ENCODE assay signal across 13 mouse cellular contexts in the genomic region with DNA sequence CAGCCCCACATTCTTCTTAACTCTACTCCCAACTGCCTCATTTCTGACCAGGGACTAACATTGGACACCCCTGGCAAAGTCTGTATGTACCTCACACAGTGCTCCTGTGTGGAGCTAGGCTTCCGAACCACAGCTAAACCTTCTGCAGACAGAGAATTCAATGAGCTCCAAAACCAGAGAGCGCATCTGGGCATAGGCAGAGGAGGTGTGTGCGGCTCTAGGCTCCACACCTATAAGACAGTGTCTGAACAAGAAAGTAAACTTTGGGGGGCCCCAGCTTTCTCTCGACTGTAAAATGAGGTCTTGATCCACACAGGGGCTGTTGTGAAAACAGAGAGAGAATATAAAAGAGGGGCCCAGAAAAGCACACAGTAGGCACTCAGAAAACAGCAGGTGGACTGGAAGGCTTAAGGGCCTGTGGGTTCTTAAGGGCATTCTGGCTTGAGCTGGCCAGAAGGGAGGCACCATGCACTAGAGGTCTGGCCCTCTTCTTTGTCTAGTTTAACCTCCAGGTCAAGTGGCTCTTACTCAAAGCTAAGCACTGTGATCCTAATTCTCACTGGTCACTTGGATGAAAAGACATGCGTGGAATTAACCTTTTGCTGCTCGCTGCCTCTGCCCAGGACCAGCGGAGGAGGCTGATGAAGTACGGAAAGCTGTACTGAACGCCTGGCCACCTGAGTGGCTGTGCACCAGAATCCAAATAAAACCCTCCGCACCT. TPM values are rescaled to one million over a fixed set of nuclear protein-coding genes. Genes with fewer than 3 reads are reported as not detected.
DNase-seq lines count a peak whose midpoint lies in the region; ATAC-seq and TF ChIP-seq lines count a peak whose summit lies in the region.
"Had no signal": no experiment of that assay in that cellular context is flagged by ENCODE, and none has a peak within 500 bp of the region (broad histone marks: within the 10 kb centered on the region; RNA-seq: fewer than 3 reads in every experiment).

No protein-coding gene starts in this region.

- no peak for TF ChIP-seq CTCF in lung, postnatal 0 days (IDR thresholded peaks at IDR 0.05)
- TF ChIP-seq CTCF in midbrain, postnatal 0 days (IDR thresholded peaks at IDR 0.05) = no peak

- DNase-seq in lung, postnatal 0 days (ENCODE audit: low spot score) = peak; percentile 18
- no peak for DNase-seq in lung, postnatal 10 days
- no peak for DNase-seq in limb, embryonic 10.5 days (ENCODE audit: low spot score)
- DNase-seq in midbrain, postnatal 0 days (ENCODE audit: low spot score) = no peak
- no peak for DNase-seq in spleen, postnatal 4 days (ENCODE audit: low spot score in 2 of 2)
- no peak for DNase-seq in heart, postnatal 25 days (ENCODE audit: low spot score)
- no peak for DNase-seq in heart, adult 18-20 months
- DNase-seq: cerebellum, adult 8-10 months; retina, postnatal 1 day had no signal

- H3K4me2 ChIP-seq in lung, postnatal 0 days (replicated peaks; ENCODE audit: low read depth, low read length) = 0 out of 2 replicates have a peak overlapping the region, but pooled peaks have one; percentile 17
- no peak overlapping the region for H3K4me2 ChIP-seq in forebrain, embryonic 16.5 days (ENCODE audit: low read length)
- H3K4me2 ChIP-seq in midbrain, postnatal 0 days (ENCODE audit: low read depth, low read length, poor library complexity, severe bottlenecking) = no peak overlapping the region
- H3K4me2 ChIP-seq: embryonic facial prominence, embryonic 15.5 days; heart, embryonic 13.5 days had no signal

- peak; percentile 20; the same call in 1 of the 2 replicates for ATAC-seq in lung, postnatal 0 days
- ATAC-seq in forebrain, embryonic 16.5 days = no peak
- no peak for ATAC-seq in midbrain, postnatal 0 days (ENCODE audit: low FRiP score)
- ATAC-seq: intestine, embryonic 16.5 days had no signal

- no peak overlapping the region for H3K4me3 ChIP-seq in lung, postnatal 0 days (ENCODE audit: low read depth, low read length)
- H3K4me3 ChIP-seq in forebrain, embryonic 16.5 days (replicated peaks; ENCODE audit: low read length) = no peak overlapping the region
- H3K4me3 ChIP-seq in limb, embryonic 10.5 days = no peak overlapping the region
- no peak overlapping the region for H3K4me3 ChIP-seq in midbrain, postnatal 0 days (ENCODE audit: low read depth, low read length)
- H3K4me3 ChIP-seq: embryonic facial prominence, embryonic 15.5 days; heart, embryonic 13.5 days had no signal

- no peaks in the 10 kb centered on the region for H3K9me3 ChIP-seq in lung, postnatal 0 days (ENCODE audit: low read length)
- no peaks in the 10 kb centered on the region; the same call in 1 of the 2 replicates for H3K9me3 ChIP-seq in forebrain, embryonic 16.5 days (ENCODE audit: control insufficient read depth, low read length)
- H3K9me3 ChIP-seq in limb, embryonic 10.5 days (replicated peaks) = no peaks in the 10 kb centered on the region
- H3K9me3 ChIP-seq in midbrain, postnatal 0 days (ENCODE audit: low read length) = no peaks in the 10 kb centered on the region
- H3K9me3 ChIP-seq: embryonic facial prominence, embryonic 15.5 days had no signal

- H3K36me3 ChIP-seq in lung, postnatal 0 days (ENCODE audit: insufficient read depth, low read length) = no peaks in the 10 kb centered on the region
- peaks cover 17% of the 10 kb centered on the region for H3K36me3 ChIP-seq in forebrain, embryonic 16.5 days (ENCODE audit: control insufficient read depth, insufficient read depth)
- H3K36me3 ChIP-seq in limb, embryonic 10.5 days = peaks cover 33% of the 10 kb centered on the region
- H3K36me3 ChIP-seq in midbrain, postnatal 0 days (ENCODE audit: insufficient read depth, low read length) = peaks cover 19% of the 10 kb centered on the region

- H3K27me3 ChIP-seq in lung, postnatal 0 days (replicated peaks; ENCODE audit: insufficient read depth, low read length) = no peaks in the 10 kb centered on the region
- no peaks in the 10 kb centered on the region for H3K27me3 ChIP-seq in forebrain, embryonic 16.5 days (replicated peaks; ENCODE audit: control insufficient read depth, insufficient read depth, low read length)
- H3K27me3 ChIP-seq in limb, embryonic 10.5 days (ENCODE audit: low read depth, poor library complexity, severe bottlenecking) = no peaks in the 10 kb centered on the region
- H3K27me3 ChIP-seq in midbrain, postnatal 0 days (ENCODE audit: insufficient read depth, low read length) = no peaks in the 10 kb centered on the region
- H3K27me3 ChIP-seq: embryonic facial prominence, embryonic 15.5 days; heart, embryonic 13.5 days had no signal

- TF ChIP-seq EP300 in lung, postnatal 0 days (IDR thresholded peaks at IDR 0.05) = no peak

- intact Hi-C loops in heart, postnatal 25 days (cut with DNase I) = loop anchor here (5.0 kb wide), 1 partner anchor 37 kb away; no protein-coding TSS in a partner anchor

- H3K27ac ChIP-seq in lung, postnatal 0 days (ENCODE audit: low read length) = peak overlapping the region; percentile 66
- H3K27ac ChIP-seq in forebrain, embryonic 16.5 days (ENCODE audit: low read length) = peak overlapping the region; percentile 97; the same call in 1 of the 2 replicates
- H3K27ac ChIP-seq in limb, embryonic 10.5 days = peak overlapping the region; percentile 91
- H3K27ac ChIP-seq in midbrain, postnatal 0 days (ENCODE audit: low read depth, low read length) = peak overlapping the region; percentile 94
- H3K27ac ChIP-seq: embryonic facial prominence, embryonic 15.5 days; heart, embryonic 13.5 days had no signal

- H3K9ac ChIP-seq in lung, postnatal 0 days (replicated peaks; ENCODE audit: low read depth) = no peak overlapping the region
- no peak overlapping the region for H3K9ac ChIP-seq in forebrain, embryonic 16.5 days (replicated peaks; ENCODE audit: low read depth, low read length)
- no peak overlapping the region for H3K9ac ChIP-seq in midbrain, postnatal 0 days (replicated peaks; ENCODE audit: low read length, poor library complexity, severe bottlenecking)
- H3K9ac ChIP-seq: embryonic facial prominence, embryonic 15.5 days; heart, embryonic 13.5 days had no signal

- WGBS in lung, postnatal 0 days = 61% methylated on average over 10 of the region's 10 CpGs
- 74% methylated on average over 10 of the region's 10 CpGs for WGBS in forebrain, embryonic 16.5 days
- 85% methylated on average over 10 of the region's 10 CpGs for WGBS in limb, embryonic 10.5 days
- WGBS in midbrain, postnatal 0 days = 63% methylated on average over 10 of the region's 10 CpGs

- H3K4me1 ChIP-seq in lung, postnatal 0 days (ENCODE audit: insufficient read depth, low read depth, low read length) = peaks cover 59% of the 10 kb centered on the region
- H3K4me1 ChIP-seq in forebrain, embryonic 16.5 days (replicated peaks; ENCODE audit: control insufficient read depth, insufficient read depth, low read length) = peaks cover 45% of the 10 kb centered on the region
- peaks cover 94% of the 10 kb centered on the region for H3K4me1 ChIP-seq in limb, embryonic 10.5 days
- peaks cover 30% of the 10 kb centered on the region for H3K4me1 ChIP-seq in midbrain, postnatal 0 days (ENCODE audit: insufficient read depth, low read length)

RNA-seq across cellular contexts. Expression of gene Mvb12b, which starts 12.7 kb away (rescaled TPM):
- polyA plus RNA-seq in lung, postnatal 0 days (2015; fragmentation: Nextera tagmentation; extraction: Ambion mirVana) = 21.3 and 24.5 TPM in 2 replicates
- 78.1 and 84.2 TPM in 2 replicates for polyA plus RNA-seq in forebrain, embryonic 16.5 days (2015; fragmentation: Nextera tagmentation; extraction: Ambion mirVana)
- 15.0 and 17.5 TPM in 2 replicates for polyA plus RNA-seq in limb, embryonic 10.5 days (2016; fragmentation: Nextera tagmentation; extraction: Ambion mirVana)
- 133 and 155 TPM in 2 replicates for total RNA-seq in midbrain, postnatal 0 days (2014; rRNA removed)
- polyA plus RNA-seq in midbrain, postnatal 0 days (2015; fragmentation: Nextera tagmentation; extraction: Ambion mirVana) = 48.8 and 68.1 TPM in 2 replicates
- 10 to 100 TPM; 17.8 to 18.9 TPM for total RNA-seq in heart, postnatal 25 days (2021)
- 10 to 100 TPM; 18.7 to 22.5 TPM for total RNA-seq in heart, adult 18-20 months (2021)
